7 mouse cellular contexts compared by ENCODE assay signal in the genomic region with DNA sequence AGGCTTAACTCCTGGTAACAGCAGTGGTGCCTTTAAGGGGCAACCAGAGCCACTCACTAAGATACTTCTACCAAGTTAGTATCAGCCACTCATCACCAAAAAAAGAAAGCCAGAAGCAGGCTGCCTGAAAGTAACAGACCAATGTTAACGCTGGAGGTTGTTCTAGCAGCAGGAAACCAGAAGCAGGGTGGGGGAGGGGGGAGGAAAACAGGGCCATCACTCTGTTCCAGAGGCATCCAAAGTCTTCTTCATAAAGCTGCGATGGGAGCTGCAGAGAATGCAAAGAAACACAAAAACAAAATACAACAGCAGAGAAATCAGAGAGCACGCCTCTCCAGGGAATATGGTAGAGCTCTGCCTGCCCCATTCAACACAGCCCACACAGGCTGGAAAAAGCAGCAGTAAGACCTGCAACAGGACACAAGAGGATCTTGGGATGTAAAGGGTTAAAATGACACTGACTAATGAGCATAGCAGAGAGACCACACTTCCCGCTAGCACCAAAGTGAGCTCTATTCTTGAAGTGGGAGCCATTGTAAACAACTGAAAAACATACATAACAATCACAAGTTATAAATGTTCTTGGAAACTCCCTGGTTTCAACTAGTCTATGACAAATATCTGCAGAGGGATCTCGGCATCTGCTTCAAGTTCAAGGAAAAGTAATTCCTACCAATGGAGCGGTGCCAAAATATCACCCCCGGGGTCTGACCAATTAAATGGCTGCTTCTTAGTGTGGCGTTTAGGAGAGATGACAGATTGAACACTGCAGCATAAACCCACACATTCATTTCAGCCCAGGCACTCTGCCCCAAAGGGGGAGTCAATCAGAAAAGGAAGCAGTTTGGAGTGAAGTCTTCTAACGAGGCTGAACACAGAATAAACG. TPM values are rescaled to one million over a fixed set of nuclear protein-coding genes. Genes with fewer than 3 reads are reported as not detected.
DNase-seq lines count a peak whose midpoint lies in the region; ATAC-seq lines count a peak whose summit lies in the region.

No protein-coding gene starts in this region.

- no peaks in the 10 kb centered on the region for H3K27me3 ChIP-seq in embryonic facial prominence, embryonic 14.5 days (replicated peaks; ENCODE audit: control insufficient read depth, insufficient read depth, low read length)
- H3K27me3 ChIP-seq in limb, embryonic 13.5 days = no peaks in the 10 kb centered on the region

- H3K9ac ChIP-seq in embryonic facial prominence, embryonic 14.5 days (ENCODE audit: low read depth, low read length) = peak overlapping the region; percentile 30; the same call in 1 of the 2 replicates
- H3K9ac ChIP-seq in limb, embryonic 13.5 days = no peak overlapping the region

- DNase-seq in layer of hippocampus, adult 8-10 months (ENCODE audit: low spot score in 2 of 2) = peak; percentile 45 to 47
- no peak for DNase-seq in layer of hippocampus, adult 9-10 months (ENCODE audit: low spot score)
- peak; percentile 47 for DNase-seq in brain, adult 2 months (ENCODE audit: low read depth, low spot score)
- peak; percentile 64 for DNase-seq in embryonic facial prominence, embryonic 14.5 days (ENCODE audit: low spot score)
- DNase-seq in frontal cortex, postnatal 36 days (ENCODE audit: low spot score in 2 of 2) = no peak
- DNase-seq in cerebellum, adult 9-10 months = no peak

- no peaks in the 10 kb centered on the region for H3K36me3 ChIP-seq in embryonic facial prominence, embryonic 14.5 days (ENCODE audit: control insufficient read depth, insufficient read depth, low read length)
- no peaks in the 10 kb centered on the region for H3K36me3 ChIP-seq in limb, embryonic 13.5 days

- H3K4me3 ChIP-seq in embryonic facial prominence, embryonic 14.5 days (ENCODE audit: low read depth, low read length) = no peak overlapping the region
- no peak overlapping the region for H3K4me3 ChIP-seq in limb, embryonic 13.5 days

- peaks cover 10% of the 10 kb centered on the region for H3K4me1 ChIP-seq in embryonic facial prominence, embryonic 14.5 days (ENCODE audit: control insufficient read depth, insufficient read depth, low read length)
- H3K4me1 ChIP-seq in limb, embryonic 13.5 days = peaks cover 25% of the 10 kb centered on the region

- 0 out of 2 replicates have a peak overlapping the region, but pooled peaks have one; percentile 7 for H3K27ac ChIP-seq in embryonic facial prominence, embryonic 14.5 days (replicated peaks; ENCODE audit: low read depth, low read length)
- H3K27ac ChIP-seq in limb, embryonic 13.5 days = no peak overlapping the region

- no peaks in the 10 kb centered on the region for H3K9me3 ChIP-seq in embryonic facial prominence, embryonic 14.5 days (ENCODE audit: control insufficient read depth, low read length)
- H3K9me3 ChIP-seq in limb, embryonic 13.5 days = no peaks in the 10 kb centered on the region

- WGBS in embryonic facial prominence, embryonic 14.5 days = 9% methylated on average over 10 of the region's 10 CpGs
- WGBS in limb, embryonic 13.5 days = 16% methylated on average over 10 of the region's 10 CpGs

- ATAC-seq in embryonic facial prominence, embryonic 14.5 days (ENCODE audit: low read depth) = peak; percentile 65; the same call in 1 of the 2 replicates
- ATAC-seq in limb, embryonic 13.5 days (ENCODE audit: low FRiP score, low read depth) = peak; percentile 57; the same call in 1 of the 2 replicates

- H3K4me2 ChIP-seq in embryonic facial prominence, embryonic 14.5 days (ENCODE audit: low read depth, low read length) = peak overlapping the region; percentile 38
- peak overlapping the region; percentile 40 for H3K4me2 ChIP-seq in limb, embryonic 13.5 days (replicated peaks)

RNA-seq across cellular contexts. Expression of gene Rffl, which starts 39.8 kb away (rescaled TPM):
- total RNA-seq in layer of hippocampus, adult 8-10 months (2022) = 10 to 100 TPM; 12.1 to 16.0 (median 14.8) TPM
- 9.7 and 10.2 TPM in 2 replicates for polyA plus RNA-seq in embryonic facial prominence, embryonic 14.5 days (2014; fragmentation: Nextera tagmentation; extraction: Ambion mirVana)
- 12.3 and 14.7 TPM in 2 replicates for polyA plus RNA-seq in limb, embryonic 13.5 days (2015; fragmentation: Nextera tagmentation; extraction: Ambion mirVana)

RNA-seq across cellular contexts. Expression of gene Lig3, which starts 50.3 kb away (rescaled TPM):
- 10 to 100 TPM; 23.9 to 31.5 (median 26.7) TPM for total RNA-seq in layer of hippocampus, adult 8-10 months (2022)
- 32.9 and 34.2 TPM in 2 replicates for polyA plus RNA-seq in embryonic facial prominence, embryonic 14.5 days (2014; fragmentation: Nextera tagmentation; extraction: Ambion mirVana)
- 33.9 and 34.2 TPM in 2 replicates for polyA plus RNA-seq in limb, embryonic 13.5 days (2015; fragmentation: Nextera tagmentation; extraction: Ambion mirVana)

RNA-seq across cellular contexts. Expression of gene Rad51d, which starts 59.2 kb away (rescaled TPM):
- 10 to 100 TPM; 15.1 to 18.6 (median 17.1) TPM for total RNA-seq in layer of hippocampus, adult 8-10 months (2022)
- polyA plus RNA-seq in embryonic facial prominence, embryonic 14.5 days (2014; fragmentation: Nextera tagmentation; extraction: Ambion mirVana) = 14.5 and 15.0 TPM in 2 replicates
- polyA plus RNA-seq in limb, embryonic 13.5 days (2015; fragmentation: Nextera tagmentation; extraction: Ambion mirVana) = 9.5 and 12.6 TPM in 2 replicates

Comparison
In these comparisons a context has a peak if more than half of its experiments do, and no peak if none do; other contexts are left out.
1. DNase-seq: peak in layer of hippocampus, adult 8-10 months (2 of 2), brain, adult 2 months (single experiment) and embryonic facial prominence, embryonic 14.5 days (single experiment); none in layer of hippocampus, adult 9-10 months (single experiment), frontal cortex, postnatal 36 days (0 of 2) and cerebellum, adult 9-10 months (single experiment).